Mouse (Mus musculus) ES-E14 (cell line): ENCODE data around the gene Fam213b.

Source experiments
- CHD2 ChIP-seq: IDR thresholded peaks from 2 replicates; pipeline ENCODE4 v1.6.1; 2014; ENCODE audit warnings: mild to moderate bottlenecking, low read depth, low read length, inconsistent platforms
- ZC3H11A ChIP-seq: IDR thresholded peaks from 2 replicates; pipeline ENCODE4 v1.6.1; 2012; ENCODE audit warnings: low read depth, mild to moderate bottlenecking, inconsistent platforms, low read length, borderline replicate concordance

GRCm38 (mm10) chr4:154898506-154899446 is at the start of gene Fam213b:
- TF ChIP-seq ZC3H11A (no peak), CHD2 (no peak)
